Mouse (Mus musculus) limb, embryonic 11.5 days (tissue): ENCODE measurements at regions not wholly inside any gene's neighbourhood (a gene's known extent, or its start where the extent isn't known, plus 50 kb on each side); places are given as distances from the start of the nearest gene placed in this dataset.

Source experiments
- ATAC-seq: fragments of 200-750 bp; cut with Nextera tagmentation; 2 replicates; pipeline ENCODE4 v1.8.0; 2017; ENCODE audit warnings: low read depth; ENCODE audit not compliant: insufficient number of reproducible peaks, low FRiP score, low TSS enrichment
- DNase-seq: peaks from one replicate; pipeline ENCODE4 v3.0.0-alpha.2; 2015; ENCODE audit warnings: low spot score
- H3K27ac ChIP-seq: fragments of 300-500 bp; sonication (generic); replicated peaks from 2 replicates; pipeline ENCODE4 v1.5.1; 2014; ENCODE audit warnings: low read depth, mild to moderate bottlenecking, low read length
- H3K27me3 ChIP-seq: fragments of 300-500 bp; sonication (generic); 2 replicates; pipeline ENCODE4 v1.6.1; 2014; ENCODE audit warnings: mild to moderate bottlenecking, low read length, mixed read lengths; ENCODE audit not compliant: control insufficient read depth, insufficient read depth
- H3K36me3 ChIP-seq: fragments of 300-500 bp; sonication (generic); 2 replicates; pipeline ENCODE4 v1.6.1; 2014; ENCODE audit warnings: mild to moderate bottlenecking, low read length, moderate library complexity, mixed read lengths; ENCODE audit not compliant: control insufficient read depth, insufficient read depth
- H3K4me1 ChIP-seq: fragments of 300-500 bp; sonication (generic); 2 replicates; pipeline ENCODE4 v1.6.1; 2014; ENCODE audit warnings: low read length, mixed read lengths; ENCODE audit not compliant: control insufficient read depth, insufficient read depth
- H3K4me2 ChIP-seq: fragments of 300-500 bp; sonication (generic); 2 replicates; pipeline ENCODE4 v1.6.1; 2014; ENCODE audit warnings: low read depth, mild to moderate bottlenecking, moderate library complexity; ENCODE audit not compliant: severe bottlenecking
- H3K4me3 ChIP-seq: fragments of 300-500 bp; sonication (generic); 2 replicates; pipeline ENCODE4 v1.5.1; 2014; ENCODE audit warnings: low read depth, low read length
- H3K9ac ChIP-seq: fragments of 300-500 bp; sonication (generic); 2 replicates; pipeline ENCODE4 v1.6.1; 2014; ENCODE audit warnings: mild to moderate bottlenecking, low read length
- H3K9me3 ChIP-seq: fragments of 300-500 bp; sonication (generic); 2 replicates; pipeline ENCODE4 v1.6.1; 2016; ENCODE audit warnings: low read length; ENCODE audit not compliant: control insufficient read depth
- WGBS: fragments of 180-500 bp; shearing (Covaris S2); extraction: QIAGEN DNeasy Blood & Tissue Kit; methylation state at CpG from one replicate; pipeline ENCODE4 v1.1.7; 2014; 5-methylcytosine and 5-hydroxymethylcytosine counted together

- no peak for ATAC-seq
- H3K9me3 ChIP-seq = no peaks in the 10 kb centered on the region
- H3K4me3 ChIP-seq = no peak overlapping the region
- no peak overlapping the region for H3K9ac ChIP-seq
- WGBS = 88% methylated on average over 4 of the region's 4 CpGs
- DNase-seq = no peak
- H3K27ac ChIP-seq = no peak overlapping the region
- H3K4me1 ChIP-seq = no peaks in the 10 kb centered on the region
- H3K27me3 ChIP-seq = no peaks in the 10 kb centered on the region
- no peak overlapping the region for H3K4me2 ChIP-seq
- H3K36me3 ChIP-seq = no peaks in the 10 kb centered on the region
These were observed 555.4 kb upstream of the Kirrel3 start for GRCm38 (mm10) chr9:33930286-33930685.

- H3K4me3 ChIP-seq = no peak overlapping the region
- H3K9me3 ChIP-seq = no peaks in the 10 kb centered on the region
- H3K27ac ChIP-seq = no peak overlapping the region
- no peak for DNase-seq
- H3K36me3 ChIP-seq = no peaks in the 10 kb centered on the region
- no peak for ATAC-seq
- no peak overlapping the region for H3K4me2 ChIP-seq
- WGBS = 95% methylated on average over 5 of the region's 5 CpGs
- H3K27me3 ChIP-seq = no peaks in the 10 kb centered on the region
- H3K9ac ChIP-seq = no peak overlapping the region
- no peaks in the 10 kb centered on the region for H3K4me1 ChIP-seq
These were observed 551.6 kb upstream of the Kirrel3 start for GRCm38 (mm10) chr9:33934071-33934470.

DNA sequence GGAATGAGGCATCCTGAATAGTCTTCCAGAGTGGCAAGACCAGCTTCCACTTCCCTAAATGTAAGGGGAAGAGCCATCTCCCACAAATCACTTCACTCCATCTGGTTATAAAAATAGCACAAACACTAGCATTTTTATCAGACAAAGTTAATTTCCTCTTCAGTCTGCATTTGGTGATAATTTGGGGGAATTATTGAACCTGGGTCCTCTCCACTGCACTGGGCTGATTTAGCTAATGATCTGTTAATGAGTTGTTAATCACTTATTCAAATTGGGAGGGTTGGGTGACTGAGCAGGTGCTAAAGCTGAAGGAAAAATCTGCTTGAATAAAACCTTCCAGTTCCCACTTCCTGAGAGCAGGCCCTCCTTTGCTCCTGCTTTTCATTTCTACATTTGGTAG, 531.4 kb upstream of the Kirrel3 start:
- Histone ChIP-seq H3K36me3 (no peaks in the 10 kb centered on the region), H3K4me1 (no peaks in the 10 kb centered on the region), H3K4me2 (no peak overlapping the region), H3K9ac (no peak overlapping the region), H3K27me3 (no peaks in the 10 kb centered on the region), H3K9me3 (no peaks in the 10 kb centered on the region), H3K4me3 (no peak overlapping the region), H3K27ac (no peak overlapping the region)
- ATAC-seq (no peak), DNase-seq (no peak)
